Mouse (Mus musculus): ENCODE data around the gene Trp53tg5.
A peak's percentile ranks its signal among the peaks of the same experiment; 100 is the strongest.

DNA sequence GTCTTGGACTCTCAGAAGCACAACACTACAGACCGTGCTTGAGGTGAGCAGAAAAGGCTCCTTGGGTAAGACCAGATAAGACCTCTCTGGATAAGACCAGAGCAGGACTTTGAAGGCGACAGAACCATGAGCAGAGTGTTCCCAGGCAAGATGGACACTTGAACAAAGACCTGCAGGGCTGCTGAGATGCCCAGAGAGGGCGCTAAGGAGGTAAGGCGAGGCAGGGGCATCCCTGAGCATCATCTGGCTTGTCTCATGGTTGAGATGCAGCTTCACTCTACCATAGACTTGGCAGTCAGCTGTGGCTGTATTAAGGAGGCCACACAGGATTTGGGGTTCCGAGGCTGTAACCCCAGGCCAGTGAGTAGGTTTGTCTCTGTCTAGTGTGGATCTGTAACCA, 25.8 kb upstream of the Trp53tg5 start:
- TF ChIP-seq CTCF (conservative IDR thresholded peaks at IDR 0.05 in 1 of 2, IDR thresholded peaks at IDR 0.05 in 1 of 2; ENCODE audit: low read depth in 2 of 2, low read length in 2 of 2) (peak in 1 of 2 experiments; percentile 42; a peak in 2 of 4 replicates), EP300 (IDR thresholded peaks at IDR 0.05; ENCODE audit: low read length) (no peak), USF1 (IDR thresholded peaks at IDR 0.05; ENCODE audit: low read depth, low read length) (no peak), GABPA (IDR thresholded peaks at IDR 0.05; ENCODE audit: insufficient replicate concordance, low read depth, low read length) (no peak), MEF2A (IDR thresholded peaks at IDR 0.05; ENCODE audit: borderline replicate concordance, low read depth, low read length) (no peak), MAX (IDR thresholded peaks at IDR 0.05; ENCODE audit: low read length) (no peak), UBTF (IDR thresholded peaks at IDR 0.05; ENCODE audit: low read depth, low read length) (no peak)

All from CH12.LX (cell line).